Mouse (Mus musculus) lung, postnatal 25 days (tissue): Measurements from ENCODE around the gene Acad10.
"Not testable (repeated sequence)": the region's sequence is repeated elsewhere in the genome, so short reads cannot be mapped to it uniquely, and the experiment has no call there.

Experiments used
- DNase-seq: peaks from one replicate; pipeline ENCODE4 v3.0.0; 2022; ENCODE audit warnings: low spot score

Acad10 gene

GRCm38 (mm10) chr5:121656866-121657265 lies 3.4 kb downstream of the Acad10 start:
- peak; percentile 66 for DNase-seq

- DNase-seq, result no peak
Observed at GRCm38 (mm10) chr5:121654526-121654925, 5.8 kb downstream of the Acad10 start.

GRCm38 (mm10) chr5:121649134-121649533 lies 11.2 kb downstream of the Acad10 start:
- DNase-seq, result no peak

GRCm38 (mm10) chr5:121639601-121640000 lies 20.7 kb downstream of the Acad10 start:
- no peak for DNase-seq

GRCm38 (mm10) chr5:121637296-121637695 lies 23.0 kb downstream of the Acad10 start:
- no peak for DNase-seq

GRCm38 (mm10) chr5:121634668-121635067 lies 25.6 kb downstream of the Acad10 start:
- no peak for DNase-seq

- no peak for DNase-seq
Observed at GRCm38 (mm10) chr5:121632804-121633203, 27.5 kb downstream of the Acad10 start.

- DNase-seq, result not testable (repeated sequence)
Observed at GRCm38 (mm10) chr5:121631106-121631647, 29.1 kb downstream of the Acad10 start.

GRCm38 (mm10) chr5:121627871-121628270 lies 32.4 kb downstream of the Acad10 start:
- peak; percentile 82 for DNase-seq

- no peak for DNase-seq
Observed at GRCm38 (mm10) chr5:121623241-121623640, 37.1 kb downstream of the Acad10 start.

GRCm38 (mm10) chr5:121621102-121621501 lies 39.2 kb downstream of the Acad10 start:
- no peak for DNase-seq

GRCm38 (mm10) chr5:121618592-121619513 lies 41.5 kb downstream of the Acad10 start, which contains the start of gene Acad12:
Gene Acad12, minus strand, starts transcription at chr5:121618938.
- peak; percentile 83 for DNase-seq

- peak; percentile 65 for DNase-seq
Observed at GRCm38 (mm10) chr5:121614921-121615320, 45.4 kb downstream of the Acad10 start.

- DNase-seq, result no peak
Observed at GRCm38 (mm10) chr5:121612036-121612435, 48.3 kb downstream of the Acad10 start.

GRCm38 (mm10) chr5:121609556-121610135 lies 50.7 kb downstream of the Acad10 start:
- DNase-seq, result not testable (repeated sequence)

- peak; percentile 79 for DNase-seq
Observed at GRCm38 (mm10) chr5:121606151-121606550, 54.2 kb downstream of the Acad10 start.

GRCm38 (mm10) chr5:121603815-121604214 lies 56.5 kb downstream of the Acad10 start:
- not testable (repeated sequence) for DNase-seq

GRCm38 (mm10) chr5:121601547-121602299 lies 58.6 kb downstream of the Acad10 start:
- DNase-seq, result peak; percentile 94

GRCm38 (mm10) chr5:121598871-121599610 lies 61.3 kb downstream of the Acad10 start:
- DNase-seq, result peak; percentile 24

GRCm38 (mm10) chr5:121597991-121598537 lies 62.2 kb downstream of the Acad10 start:
- no peak for DNase-seq

GRCm38 (mm10) chr5:121597332-121597731 lies 63.0 kb downstream of the Acad10 start:
- no peak for DNase-seq
